Mouse (Mus musculus): ENCODE data around the gene Man1b1.

DNA sequence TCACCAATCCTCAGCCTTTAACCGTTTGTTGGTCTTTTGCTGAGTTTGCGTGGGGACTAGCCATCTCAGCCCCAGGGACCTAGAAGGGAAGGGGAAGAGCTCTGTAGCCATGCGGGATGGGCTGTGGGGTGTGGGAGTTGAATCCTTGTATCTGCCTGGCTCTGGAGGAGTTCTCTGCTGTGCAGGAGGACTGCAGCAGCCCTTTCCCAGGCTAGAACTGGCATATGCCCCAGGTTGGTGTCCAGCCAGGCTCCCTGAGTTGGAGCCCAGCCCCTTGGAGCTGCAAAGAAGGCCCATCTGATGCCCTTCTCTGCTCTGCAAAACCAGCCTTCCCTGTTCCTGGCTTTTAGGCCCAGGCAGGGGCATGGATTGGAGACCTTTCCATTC, 64.5 kb downstream of the Man1b1 start:
- TF ChIP-seq POLR2A (IDR thresholded peaks at IDR 0.05; ENCODE audit: low read depth, low read length) (no peak), CTCF (IDR thresholded peaks at IDR 0.05; ENCODE audit: borderline replicate concordance, insufficient read depth, low read length) (no peak)
